Mouse (Mus musculus) cerebellum, adult 9-11 months (tissue): ENCODE measurements around the gene Olfr623.

Source experiments
- DNase-seq: peaks from one replicate; pipeline ENCODE4 v3.0.0; 2022

Olfr623 gene

DNA sequence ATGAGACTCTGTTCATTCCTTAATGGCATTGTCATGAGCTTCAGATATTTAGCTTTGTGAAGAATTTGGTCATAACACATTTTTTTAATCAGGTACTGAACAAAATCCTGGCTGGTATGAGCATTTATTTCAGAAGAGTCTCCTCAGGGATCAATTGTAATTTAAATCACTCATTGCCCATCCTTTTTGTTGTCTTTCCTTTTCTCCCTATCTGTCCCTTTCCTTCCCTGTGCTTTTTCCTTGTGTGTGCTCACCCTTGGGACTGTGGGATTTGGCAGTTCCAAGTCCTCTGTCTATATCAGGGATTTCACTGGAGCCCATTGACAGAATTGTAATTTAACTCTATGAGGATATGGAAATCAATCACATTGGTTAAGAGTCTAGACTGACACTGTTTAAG, at the start of gene Olfr623:
TSS of gene Olfr623 (minus strand) at position 101 of the 400 bp plus-strand sequence.
- no peak for DNase-seq

- no peak for DNase-seq
Observed at GRCm38 (mm10) chr7:103712024-103712423, 48.5 kb upstream of the Olfr623 start.

DNA sequence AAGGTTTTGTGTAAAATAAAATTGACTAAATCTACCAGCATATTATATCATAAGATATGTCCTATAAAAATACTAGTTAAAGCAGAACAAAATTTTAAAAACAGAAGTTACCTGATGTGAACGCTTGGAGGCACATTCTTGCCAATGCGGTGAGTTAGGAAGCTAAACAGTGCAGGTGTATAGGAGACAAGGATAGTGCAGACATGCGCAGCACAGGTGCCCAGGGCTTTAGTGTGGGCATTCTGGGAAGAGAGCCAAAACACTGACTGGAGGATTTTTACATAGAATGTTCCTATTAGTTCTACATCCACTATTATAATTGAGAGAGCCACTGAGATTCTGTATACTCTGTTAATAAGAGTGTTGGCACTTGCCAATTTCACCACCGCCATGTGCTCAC, 36.0 kb upstream of the Olfr623 start:
- DNase-seq, result no peak

- no peak for DNase-seq
Observed at GRCm38 (mm10) chr7:103682420-103682819, 18.9 kb upstream of the Olfr623 start, which contains the start of gene Olfr625-ps1. Gene Olfr625-ps1, plus strand, starts transcription at chr7:103682720.

DNA sequence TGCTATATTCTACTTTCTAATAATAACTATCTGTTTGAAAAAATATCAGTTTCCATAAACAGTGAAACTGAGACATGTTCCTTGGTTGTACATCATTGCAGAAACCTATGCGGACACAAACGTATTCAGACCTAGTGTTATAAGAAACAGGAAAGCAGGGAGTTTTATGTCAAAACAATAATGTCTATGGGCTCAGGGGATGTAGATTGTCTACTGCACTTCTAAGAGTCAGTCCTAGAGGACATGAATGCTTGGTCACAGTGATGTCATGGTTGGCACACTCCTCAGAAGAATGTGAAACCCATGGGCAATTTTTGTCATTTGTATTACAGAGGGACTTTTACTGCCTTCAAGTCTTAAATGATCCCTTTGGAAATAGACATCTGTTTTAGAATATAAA, 7.6 kb upstream of the Olfr623 start, which contains the start of gene Olfr624:
TSS of gene Olfr624 (minus strand) at position 101 of the 400 bp plus-strand sequence.
- no peak for DNase-seq

DNA sequence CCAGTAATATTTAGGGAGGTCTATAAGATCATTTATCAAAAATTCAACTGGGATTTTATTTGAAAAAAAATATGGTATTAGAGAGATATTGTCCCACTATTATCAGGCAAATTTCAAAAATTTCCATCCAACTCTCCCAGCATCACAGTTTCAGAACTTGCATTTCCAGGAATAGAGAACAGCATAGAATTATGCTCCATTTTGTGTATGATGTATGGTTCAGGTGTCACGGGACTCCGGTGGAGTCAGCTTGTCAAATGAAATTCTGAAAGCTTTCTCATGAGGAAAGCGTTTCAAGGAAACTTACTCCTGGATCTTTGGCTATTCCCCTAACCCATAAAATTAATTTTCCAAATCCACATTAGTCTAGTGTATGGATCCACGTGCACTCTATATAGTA, 19.4 kb downstream of the Olfr623 start:
- no peak for DNase-seq

GRCm38 (mm10) chr7:103642602-103643001, 20.9 kb downstream of the Olfr623 start, which contains the start of gene Olfr622:
Gene Olfr622, minus strand, starts transcription at chr7:103642702.
- DNase-seq, result no peak

DNA sequence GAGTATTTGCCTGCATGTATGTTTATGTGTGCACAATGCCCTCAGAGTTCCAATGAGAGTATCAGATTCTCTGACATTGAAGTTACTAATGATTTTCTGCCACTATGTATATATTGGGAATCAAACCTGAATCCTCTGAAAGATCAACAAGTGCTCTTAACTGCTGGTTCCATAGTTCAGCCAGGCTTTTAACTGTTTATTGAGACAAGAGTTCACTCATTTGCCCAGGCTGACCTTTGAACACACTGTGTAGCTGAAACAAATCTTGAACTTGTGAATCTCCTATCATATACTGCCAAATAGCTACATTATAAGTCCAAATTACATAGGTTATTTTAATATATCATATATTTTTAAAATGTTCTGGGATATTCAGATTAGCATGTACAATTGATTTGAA, 26.7 kb downstream of the Olfr623 start:
- no peak for DNase-seq

DNA sequence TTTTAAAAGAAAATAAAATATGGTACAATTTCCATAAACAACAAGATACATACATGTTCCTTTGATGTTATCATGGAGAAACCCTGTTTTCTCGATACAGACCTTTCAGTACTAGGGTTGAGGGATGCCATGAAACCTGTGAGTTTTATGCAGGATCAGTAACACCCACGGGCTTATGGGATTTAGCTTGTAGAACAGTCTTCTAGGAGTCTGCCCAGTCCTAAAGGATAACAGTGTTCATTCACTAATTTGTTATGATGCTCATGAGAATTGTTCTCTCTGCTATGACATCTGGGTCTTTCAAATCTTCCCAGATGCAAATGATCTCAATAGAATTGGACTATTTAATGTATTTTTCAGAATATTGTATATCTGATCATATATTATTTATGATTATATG, 51.1 kb downstream of the Olfr623 start, which contains the start of gene Olfr620:
TSS of gene Olfr620 (minus strand) at position 101 of the 400 bp plus-strand sequence.
- DNase-seq, result no peak
